Mouse (Mus musculus): ENCODE data around the gene Tbc1d2b. TPM values are rescaled to one million over a fixed set of nuclear protein-coding genes. Genes with fewer than 3 reads are reported as not detected.

Tbc1d2b gene
- polyA plus RNA-seq, 1 experiment = 2.2 TPM

DNA sequence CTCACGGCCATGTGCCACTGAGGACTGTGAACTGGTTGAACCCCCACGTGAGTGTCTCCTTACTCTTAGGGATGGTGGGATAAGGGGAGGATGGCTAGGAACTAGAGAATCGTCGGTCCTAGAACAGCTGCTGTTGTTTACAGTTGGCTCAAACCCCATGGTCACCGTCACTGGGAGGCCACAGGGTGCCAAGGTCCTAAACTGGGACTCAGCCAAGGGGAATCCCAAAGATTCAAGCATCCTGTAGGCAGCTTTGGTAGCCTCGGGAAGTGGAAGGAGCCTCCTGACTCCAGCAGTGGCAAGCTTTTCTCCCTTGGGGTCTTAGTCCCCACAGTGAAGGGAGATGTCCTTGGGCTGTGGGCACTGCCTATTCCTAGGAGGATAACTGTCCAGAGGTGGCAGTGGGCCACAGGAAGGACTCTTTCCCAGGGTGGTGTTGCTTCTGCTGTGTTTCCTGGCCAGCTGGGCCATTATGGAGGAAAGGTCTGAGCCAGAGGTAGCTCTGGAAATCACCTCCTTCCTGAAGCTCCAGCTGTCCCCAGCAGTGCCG lies 73.4 kb downstream of the Tbc1d2b start:
- Histone ChIP-seq H3K4me3 (ENCODE audit: control insufficient read depth, low read depth, low read length) (peak overlapping the region; percentile 8), H3K27me3 (ENCODE audit: control insufficient read depth, insufficient read depth, low read length) (no peaks in the 10 kb centered on the region), H3K4me1 (ENCODE audit: control insufficient read depth, insufficient read depth, low read length) (peaks cover 3% of the 10 kb centered on the region; the same call in 1 of the 2 replicates), H3K27ac (ENCODE audit: control insufficient read depth, insufficient read depth, low read depth, low read length) (no peak overlapping the region), H3K36me3 (ENCODE audit: control insufficient read depth, insufficient read depth, low read length) (no peaks in the 10 kb centered on the region)
- no peak for TF ChIP-seq CTCF (IDR thresholded peaks at IDR 0.05; ENCODE audit: control insufficient read depth, insufficient read depth, insufficient replicate concordance, low read depth, low read length)
- TF ChIP-seq POLR2A (IDR thresholded peaks at IDR 0.05; ENCODE audit: control insufficient read depth, low read depth, low read length) = no peak

DNA sequence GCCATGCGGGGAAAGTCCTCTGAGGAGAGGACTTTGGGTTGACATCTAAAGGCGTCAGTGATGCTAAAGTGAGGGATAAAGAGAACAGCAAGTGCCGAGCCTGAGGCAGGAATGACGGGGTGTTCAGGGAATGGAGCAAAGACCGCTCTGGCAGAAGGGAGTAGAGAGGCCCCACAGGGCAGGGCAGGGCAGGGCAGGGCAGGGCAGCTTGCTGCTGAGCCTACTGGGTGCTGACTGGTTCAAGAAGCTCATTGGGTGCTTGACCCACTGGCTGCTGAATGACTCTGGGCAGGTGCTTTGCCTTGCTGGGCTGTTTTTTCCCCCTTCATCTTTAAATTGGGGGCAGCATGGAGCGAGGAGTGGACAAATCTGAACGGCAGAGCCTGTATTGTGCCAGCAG lies 74.3 kb downstream of the Tbc1d2b start:
- Histone ChIP-seq H3K27me3 (ENCODE audit: control insufficient read depth, insufficient read depth, low read length) (no peaks in the 10 kb centered on the region), H3K4me3 (ENCODE audit: control insufficient read depth, low read depth, low read length) (no peak overlapping the region), H3K36me3 (ENCODE audit: control insufficient read depth, insufficient read depth, low read length) (no peaks in the 10 kb centered on the region), H3K4me1 (ENCODE audit: control insufficient read depth, insufficient read depth, low read length) (peaks cover 3% of the 10 kb centered on the region; the same call in 1 of the 2 replicates), H3K27ac (ENCODE audit: control insufficient read depth, insufficient read depth, low read depth, low read length) (no peak overlapping the region)
- TF ChIP-seq CTCF (IDR thresholded peaks at IDR 0.05; ENCODE audit: control insufficient read depth, insufficient read depth, insufficient replicate concordance, low read depth, low read length) (no peak), POLR2A (IDR thresholded peaks at IDR 0.05; ENCODE audit: control insufficient read depth, low read depth, low read length) (no peak)

DNA sequence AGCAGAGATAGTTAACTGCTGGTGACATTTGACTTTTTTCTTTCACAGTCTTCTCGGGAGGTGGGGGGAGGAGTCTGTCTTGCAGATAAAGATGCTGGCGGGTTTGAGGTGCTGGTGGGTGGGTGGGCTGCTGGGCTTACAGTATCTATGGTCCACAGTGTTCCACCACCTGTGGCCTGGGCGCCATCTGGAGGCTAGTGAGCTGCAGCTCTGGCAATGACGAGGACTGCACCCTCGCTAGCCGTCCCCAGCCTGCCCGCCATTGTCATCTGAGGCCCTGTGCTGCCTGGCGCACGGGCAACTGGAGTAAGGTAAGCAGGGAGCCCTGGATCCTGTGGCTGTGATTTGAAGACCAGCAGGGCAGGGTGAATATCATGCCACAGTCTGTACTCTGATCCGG lies 75.6 kb downstream of the Tbc1d2b start:
- no peak overlapping the region for H3K4me3 ChIP-seq (ENCODE audit: control insufficient read depth, low read depth, low read length)
- H3K27ac ChIP-seq (ENCODE audit: control insufficient read depth, insufficient read depth, low read depth, low read length) = no peak overlapping the region
- no peak for TF ChIP-seq POLR2A (IDR thresholded peaks at IDR 0.05; ENCODE audit: control insufficient read depth, low read depth, low read length)
- TF ChIP-seq CTCF (IDR thresholded peaks at IDR 0.05; ENCODE audit: control insufficient read depth, insufficient read depth, insufficient replicate concordance, low read depth, low read length) = no peak
- no peaks in the 10 kb centered on the region for H3K36me3 ChIP-seq (ENCODE audit: control insufficient read depth, insufficient read depth, low read length)
- H3K4me1 ChIP-seq (ENCODE audit: control insufficient read depth, insufficient read depth, low read length) = peaks cover 3% of the 10 kb centered on the region; the same call in 1 of the 2 replicates
- no peaks in the 10 kb centered on the region for H3K27me3 ChIP-seq (ENCODE audit: control insufficient read depth, insufficient read depth, low read length)

DNA sequence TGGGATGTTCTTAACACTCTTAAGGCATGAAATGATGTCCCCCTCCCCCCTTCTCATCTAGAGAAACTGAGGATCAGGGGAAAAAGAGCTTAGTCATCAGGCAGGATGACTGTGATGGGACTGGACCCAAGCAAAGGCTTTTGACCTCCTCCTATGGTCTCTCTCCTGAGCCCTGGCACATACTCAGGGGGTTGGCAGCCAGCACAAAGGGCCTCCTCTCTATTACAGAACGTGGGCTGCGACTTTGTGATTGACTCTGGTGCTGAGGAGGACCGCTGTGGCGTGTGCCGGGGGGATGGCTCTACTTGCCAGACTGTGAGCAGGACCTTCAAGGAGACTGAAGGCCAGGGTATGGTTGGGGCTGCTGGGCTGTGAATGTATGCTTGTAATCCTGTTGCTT lies 81.2 kb downstream of the Tbc1d2b start:
- TF ChIP-seq POLR2A (IDR thresholded peaks at IDR 0.05; ENCODE audit: control insufficient read depth, low read depth, low read length) (no peak), CTCF (IDR thresholded peaks at IDR 0.05; ENCODE audit: control insufficient read depth, insufficient read depth, insufficient replicate concordance, low read depth, low read length) (0 out of 2 replicates have a peak, but pooled peaks have one; percentile 11)
- no peak overlapping the region for H3K27ac ChIP-seq (ENCODE audit: control insufficient read depth, insufficient read depth, low read depth, low read length)
- H3K27me3 ChIP-seq (ENCODE audit: control insufficient read depth, insufficient read depth, low read length) = no peaks in the 10 kb centered on the region
- no peak overlapping the region for H3K4me3 ChIP-seq (ENCODE audit: control insufficient read depth, low read depth, low read length)
- no peaks in the 10 kb centered on the region; the same call in 1 of the 2 replicates for H3K4me1 ChIP-seq (ENCODE audit: control insufficient read depth, insufficient read depth, low read length)
- H3K36me3 ChIP-seq (ENCODE audit: control insufficient read depth, insufficient read depth, low read length) = no peaks in the 10 kb centered on the region

DNA sequence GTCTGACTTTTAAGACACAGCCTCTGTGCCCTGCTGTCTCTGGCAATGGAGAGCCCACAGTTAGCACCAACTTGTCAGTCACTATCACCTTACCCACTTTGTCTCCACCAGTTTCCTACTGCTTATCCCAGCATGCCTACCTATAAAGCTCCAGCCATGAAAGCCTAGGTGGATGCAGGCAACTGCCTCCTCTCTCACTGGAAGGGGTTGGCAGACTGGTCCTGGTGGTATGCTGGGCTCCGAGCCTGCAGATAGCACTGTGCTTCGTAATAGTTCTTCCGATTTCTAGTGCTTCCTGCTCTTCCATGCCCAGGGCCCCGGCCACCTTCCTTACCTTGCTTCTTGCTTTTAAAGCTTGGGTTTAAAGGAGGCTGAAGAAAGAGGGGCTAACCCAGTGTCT lies 81.7 kb downstream of the Tbc1d2b start:
- TF ChIP-seq POLR2A (IDR thresholded peaks at IDR 0.05; ENCODE audit: control insufficient read depth, low read depth, low read length) = no peak
- Histone ChIP-seq H3K27me3 (ENCODE audit: control insufficient read depth, insufficient read depth, low read length) (no peaks in the 10 kb centered on the region), H3K4me3 (ENCODE audit: control insufficient read depth, low read depth, low read length) (no peak overlapping the region), H3K27ac (ENCODE audit: control insufficient read depth, insufficient read depth, low read depth, low read length) (no peak overlapping the region), H3K36me3 (ENCODE audit: control insufficient read depth, insufficient read depth, low read length) (no peaks in the 10 kb centered on the region), H3K4me1 (ENCODE audit: control insufficient read depth, insufficient read depth, low read length) (no peaks in the 10 kb centered on the region; the same call in 1 of the 2 replicates)

DNA sequence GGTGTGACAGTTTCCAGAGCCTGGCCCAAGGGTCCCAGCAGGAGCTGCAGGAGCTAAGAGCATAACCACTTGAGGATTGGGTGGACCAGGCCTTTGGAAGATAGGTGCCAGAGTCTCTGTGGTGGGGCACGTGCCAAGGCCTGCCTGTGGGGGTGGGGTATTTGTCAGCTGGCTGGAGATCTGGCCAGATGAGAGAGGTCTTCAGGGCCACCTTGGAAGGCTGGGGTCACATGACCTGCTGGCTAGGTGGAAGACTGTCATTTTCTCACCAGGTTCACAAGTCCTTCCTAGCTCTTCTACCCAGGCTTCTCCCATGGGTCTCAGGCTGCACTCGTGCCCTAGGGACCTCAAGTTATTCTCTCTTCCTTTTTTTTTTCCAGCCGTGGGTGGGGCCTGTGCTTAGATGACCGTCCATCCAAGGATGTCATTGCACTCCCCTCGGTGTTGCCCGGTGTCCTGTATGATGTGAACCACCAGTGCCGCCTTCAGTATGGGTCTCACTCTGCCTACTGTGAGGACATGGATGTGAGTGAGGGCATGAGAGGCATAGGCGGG lies 85.2 kb downstream of the Tbc1d2b start:
- H3K27me3 ChIP-seq (ENCODE audit: control insufficient read depth, insufficient read depth, low read length) = no peaks in the 10 kb centered on the region
- no peaks in the 10 kb centered on the region for H3K36me3 ChIP-seq (ENCODE audit: control insufficient read depth, insufficient read depth, low read length)
- TF ChIP-seq POLR2A (IDR thresholded peaks at IDR 0.05; ENCODE audit: control insufficient read depth, low read depth, low read length) (no peak), CTCF (IDR thresholded peaks at IDR 0.05; ENCODE audit: control insufficient read depth, insufficient read depth, insufficient replicate concordance, low read depth, low read length) (no peak)
- H3K27ac ChIP-seq (ENCODE audit: control insufficient read depth, insufficient read depth, low read depth, low read length) = no peak overlapping the region
- H3K4me1 ChIP-seq (ENCODE audit: control insufficient read depth, insufficient read depth, low read length) = no peaks in the 10 kb centered on the region; the same call in none of the 2 replicates
- no peak overlapping the region for H3K4me3 ChIP-seq (ENCODE audit: control insufficient read depth, low read depth, low read length)

DNA sequence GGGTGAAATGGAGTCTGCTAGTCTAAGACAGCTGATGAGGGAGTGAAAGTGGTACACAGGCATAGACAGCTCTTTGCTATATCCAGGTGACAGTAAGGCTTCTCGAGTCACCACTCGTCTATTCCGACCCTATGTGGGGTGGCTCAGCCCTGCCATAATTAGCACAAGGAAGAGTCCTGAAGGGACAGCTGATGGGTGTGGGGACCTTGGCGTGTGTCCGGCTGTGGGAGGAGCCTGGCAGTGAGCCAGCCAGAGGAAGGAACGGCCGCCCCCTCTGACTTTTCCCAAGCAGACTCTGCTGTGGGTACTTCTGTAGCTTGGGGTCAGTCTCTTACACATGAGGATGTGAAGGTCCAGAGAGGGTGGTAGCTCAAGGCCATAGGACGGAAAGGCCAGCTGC lies 86.5 kb downstream of the Tbc1d2b start:
- no peaks in the 10 kb centered on the region for H3K27me3 ChIP-seq (ENCODE audit: control insufficient read depth, insufficient read depth, low read length)
- H3K4me3 ChIP-seq (ENCODE audit: control insufficient read depth, low read depth, low read length) = no peak overlapping the region
- no peak for TF ChIP-seq CTCF (IDR thresholded peaks at IDR 0.05; ENCODE audit: control insufficient read depth, insufficient read depth, insufficient replicate concordance, low read depth, low read length)
- no peak for TF ChIP-seq POLR2A (IDR thresholded peaks at IDR 0.05; ENCODE audit: control insufficient read depth, low read depth, low read length)
- no peaks in the 10 kb centered on the region for H3K36me3 ChIP-seq (ENCODE audit: control insufficient read depth, insufficient read depth, low read length)
- no peak overlapping the region for H3K27ac ChIP-seq (ENCODE audit: control insufficient read depth, insufficient read depth, low read depth, low read length)
- no peaks in the 10 kb centered on the region; the same call in none of the 2 replicates for H3K4me1 ChIP-seq (ENCODE audit: control insufficient read depth, insufficient read depth, low read length)

Measured in testis, adult 2 months (tissue).